Mouse (Mus musculus) olfactory bulb, adult 2 months (tissue): ENCODE results near the gene Ptpdc1.

Experiments
- CTCF ChIP-seq: fragments of 200-500 bp; IDR thresholded peaks from 2 replicates; pipeline ENCODE4 v1.5.1; 2012; ENCODE audit warnings: low read depth, mild to moderate bottlenecking, low read length, moderate library complexity; ENCODE audit not compliant: insufficient read depth
- POLR2A ChIP-seq: fragments of 200-500 bp; IDR thresholded peaks from 2 replicates; pipeline ENCODE4 v1.6.1; 2012; ENCODE audit warnings: mild to moderate bottlenecking, low read depth, low read length, moderate library complexity; ENCODE audit not compliant: insufficient read depth

- TF ChIP-seq POLR2A: no peak
- no peak for TF ChIP-seq CTCF
These were observed 85.0 kb downstream of the Ptpdc1 start for GRCm38 (mm10) chr13:48540488-48540887.
